Mouse (Mus musculus): Measurements from ENCODE around the gene Gm38655.
"Not testable (repeated sequence)": the region's sequence is repeated elsewhere in the genome, so short reads cannot be mapped to it uniquely, and the experiment has no call there.

Gene Gm38655

GRCm38 (mm10) chr17:25175411-25175810, at the start of gene Gm38655:
TSS of gene Gm38655 (minus strand) at chr17:25175471.
- in situ Hi-C loops (cut with MboI; ENCODE audit: low pct_unique_long_range_greater_than_20kb in 1 of 2, low sequenced_read_pairs in 2 of 2, unreplicated experiment in 1 of 2) = no loop called here

- in situ Hi-C loops (cut with MboI; ENCODE audit: low pct_unique_long_range_greater_than_20kb in 1 of 2, low sequenced_read_pairs in 2 of 2, unreplicated experiment in 1 of 2) = no loop called here
Observed at GRCm38 (mm10) chr17:25224586-25225222, 49.4 kb upstream of the Gm38655 start.

GRCm38 (mm10) chr17:25222951-25223601, 47.8 kb upstream of the Gm38655 start:
- in situ Hi-C loops (cut with MboI; ENCODE audit: low pct_unique_long_range_greater_than_20kb in 1 of 2, low sequenced_read_pairs in 2 of 2, unreplicated experiment in 1 of 2) = no loop called here

- in situ Hi-C loops (cut with MboI; ENCODE audit: low pct_unique_long_range_greater_than_20kb in 1 of 2, low sequenced_read_pairs in 2 of 2, unreplicated experiment in 1 of 2) = not testable (repeated sequence)
Observed at GRCm38 (mm10) chr17:25222504-25222940, 47.3 kb upstream of the Gm38655 start.

- in situ Hi-C loops (cut with MboI; ENCODE audit: low pct_unique_long_range_greater_than_20kb in 1 of 2, low sequenced_read_pairs in 2 of 2, unreplicated experiment in 1 of 2) = no loop called here
Observed at GRCm38 (mm10) chr17:25221821-25222503, 46.7 kb upstream of the Gm38655 start.

GRCm38 (mm10) chr17:25220746-25221145, 45.5 kb upstream of the Gm38655 start:
- in situ Hi-C loops (cut with MboI; ENCODE audit: low pct_unique_long_range_greater_than_20kb in 1 of 2, low sequenced_read_pairs in 2 of 2, unreplicated experiment in 1 of 2) = no loop called here

- in situ Hi-C loops (cut with MboI; ENCODE audit: low pct_unique_long_range_greater_than_20kb in 1 of 2, low sequenced_read_pairs in 2 of 2, unreplicated experiment in 1 of 2) = no loop called here
Observed at GRCm38 (mm10) chr17:25219492-25220295, 44.4 kb upstream of the Gm38655 start.

- in situ Hi-C loops (cut with MboI; ENCODE audit: low pct_unique_long_range_greater_than_20kb in 1 of 2, low sequenced_read_pairs in 2 of 2, unreplicated experiment in 1 of 2) = no loop called here
Observed at GRCm38 (mm10) chr17:25218967-25219366, 43.7 kb upstream of the Gm38655 start.

- in situ Hi-C loops (cut with MboI; ENCODE audit: low pct_unique_long_range_greater_than_20kb in 1 of 2, low sequenced_read_pairs in 2 of 2, unreplicated experiment in 1 of 2) = no loop called here
Observed at GRCm38 (mm10) chr17:25215431-25215830, 40.2 kb upstream of the Gm38655 start.

- in situ Hi-C loops (cut with MboI; ENCODE audit: low pct_unique_long_range_greater_than_20kb in 1 of 2, low sequenced_read_pairs in 2 of 2, unreplicated experiment in 1 of 2) = no loop called here
Observed at GRCm38 (mm10) chr17:25211705-25212104, 36.4 kb upstream of the Gm38655 start.

GRCm38 (mm10) chr17:25210680-25211466, 35.6 kb upstream of the Gm38655 start:
- in situ Hi-C loops (cut with MboI; ENCODE audit: low pct_unique_long_range_greater_than_20kb in 1 of 2, low sequenced_read_pairs in 2 of 2, unreplicated experiment in 1 of 2) = no loop called here

- in situ Hi-C loops (cut with MboI; ENCODE audit: low pct_unique_long_range_greater_than_20kb in 1 of 2, low sequenced_read_pairs in 2 of 2, unreplicated experiment in 1 of 2) = no loop called here
Observed at GRCm38 (mm10) chr17:25210006-25210405, 34.7 kb upstream of the Gm38655 start.

- in situ Hi-C loops (cut with MboI; ENCODE audit: low pct_unique_long_range_greater_than_20kb in 1 of 2, low sequenced_read_pairs in 2 of 2, unreplicated experiment in 1 of 2) = no loop called here
Observed at GRCm38 (mm10) chr17:25202401-25202800, 27.1 kb upstream of the Gm38655 start.

GRCm38 (mm10) chr17:25189091-25189490, 13.8 kb upstream of the Gm38655 start:
- in situ Hi-C loops (cut with MboI; ENCODE audit: low pct_unique_long_range_greater_than_20kb in 1 of 2, low sequenced_read_pairs in 2 of 2, unreplicated experiment in 1 of 2) = no loop called here

- in situ Hi-C loops (cut with MboI; ENCODE audit: low pct_unique_long_range_greater_than_20kb in 1 of 2, low sequenced_read_pairs in 2 of 2, unreplicated experiment in 1 of 2) = no loop called here
Observed at GRCm38 (mm10) chr17:25188150-25189031, 13.1 kb upstream of the Gm38655 start, which contains the start of gene Unkl. TSS of gene Unkl (plus strand) at chr17:25188397.

GRCm38 (mm10) chr17:25187784-25188149, 12.5 kb upstream of the Gm38655 start:
- in situ Hi-C loops (cut with MboI; ENCODE audit: low pct_unique_long_range_greater_than_20kb in 1 of 2, low sequenced_read_pairs in 2 of 2, unreplicated experiment in 1 of 2) = no loop called here

- in situ Hi-C loops (cut with MboI; ENCODE audit: low pct_unique_long_range_greater_than_20kb in 1 of 2, low sequenced_read_pairs in 2 of 2, unreplicated experiment in 1 of 2) = no loop called here
Observed at GRCm38 (mm10) chr17:25184961-25185360, 9.7 kb upstream of the Gm38655 start.
